Mouse (Mus musculus): ENCODE data around the gene Znfx1. TPM values are rescaled to one million over a fixed set of nuclear protein-coding genes. Genes with fewer than 3 reads are reported as not detected.

The Znfx1 gene
- polyA plus RNA-seq, 1 experiment from 2014 or later = 4.3 TPM

DNA sequence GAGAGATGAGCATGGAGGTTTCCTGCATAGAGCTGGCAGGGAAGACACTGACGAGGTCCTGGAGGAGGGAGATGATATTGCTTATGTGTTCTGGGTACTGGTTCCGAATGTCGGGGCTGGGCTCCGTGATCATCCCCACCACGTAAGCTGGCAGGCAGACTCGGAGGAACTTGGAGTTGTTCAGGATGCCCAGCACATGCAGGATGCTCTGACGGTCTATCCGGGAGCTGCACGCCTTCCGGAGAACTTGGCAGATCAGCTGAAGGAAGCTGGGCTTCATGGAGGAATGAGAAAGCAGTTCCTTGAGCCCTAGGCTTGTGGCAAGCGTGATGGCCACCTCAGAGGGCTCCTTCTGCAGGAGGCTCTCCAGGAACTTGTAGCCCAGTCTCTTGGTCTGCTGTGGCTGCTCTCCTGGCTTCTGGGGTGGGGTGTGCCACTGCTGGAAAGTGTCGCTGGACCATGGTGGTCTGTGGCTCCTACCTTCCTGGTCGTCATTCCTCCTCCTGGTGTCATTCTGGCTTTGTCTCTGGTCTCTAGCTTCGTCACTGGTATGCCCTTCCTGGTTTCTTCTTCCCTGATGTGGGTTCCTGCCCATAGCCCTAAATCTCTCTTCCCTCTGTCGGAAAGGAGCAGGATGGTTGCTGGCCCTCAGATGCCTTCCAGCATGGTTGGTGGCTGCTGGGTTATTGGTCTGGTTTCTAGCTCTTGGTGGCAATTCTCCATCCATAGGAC is 6.4 kb downstream of the Znfx1 start:
- no peak overlapping the region for H3K4me3 ChIP-seq (ENCODE audit: low read depth, low read length)
- H3K27me3 ChIP-seq (ENCODE audit: control insufficient read depth, insufficient read depth, low read length) = no peaks in the 10 kb centered on the region
- no peak overlapping the region for H3K4me2 ChIP-seq (replicated peaks; ENCODE audit: low read depth)
- H3K27ac ChIP-seq (replicated peaks) = no peak overlapping the region
- DNase-seq (ENCODE audit: low spot score) (no peak), ATAC-seq (ENCODE audit: low FRiP score, low TSS enrichment) (no peak)
- peaks cover 23% of the 10 kb centered on the region for H3K36me3 ChIP-seq (ENCODE audit: control insufficient read depth, insufficient read depth, low read length)
- TF ChIP-seq EP300 (optimal IDR thresholded peaks at IDR 0.05) = no peak
- TF ChIP-seq CTCF (IDR thresholded peaks at IDR 0.05; ENCODE audit: low read depth) = no peak
- 95% methylated on average over 15 of the region's 15 CpGs for WGBS
- H3K9me3 ChIP-seq (ENCODE audit: control insufficient read depth, low read length) = no peaks in the 10 kb centered on the region
- H3K4me1 ChIP-seq (replicated peaks; ENCODE audit: control insufficient read depth, insufficient read depth) = 0 out of 2 replicates have a peak, but pooled peaks cover 2% of the 10 kb centered on the region
- no peak overlapping the region for H3K9ac ChIP-seq (ENCODE audit: low read length)

DNA sequence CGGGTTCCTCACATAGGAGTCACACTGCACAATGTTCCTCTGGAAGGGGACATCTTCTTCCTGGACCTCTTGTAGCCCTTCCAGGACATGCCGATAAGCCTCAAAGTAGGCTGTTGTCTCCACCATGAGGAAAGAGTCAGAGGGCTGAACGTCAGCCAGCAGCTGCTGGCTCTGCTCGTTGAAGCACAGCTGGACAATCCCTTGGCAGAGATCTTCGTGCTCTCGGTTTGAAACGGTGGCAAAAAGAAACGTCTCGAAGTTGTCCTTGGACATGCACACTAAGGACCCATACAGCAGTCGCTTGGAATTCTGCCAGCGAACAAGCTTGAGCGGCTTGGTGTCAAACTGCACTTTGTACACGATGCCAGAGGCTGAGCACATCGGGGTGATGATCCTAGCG is 7.4 kb downstream of the Znfx1 start:
- TF ChIP-seq EP300 (optimal IDR thresholded peaks at IDR 0.05) (no peak), CTCF (IDR thresholded peaks at IDR 0.05; ENCODE audit: low read depth) (no peak)
- Histone ChIP-seq H3K9ac (ENCODE audit: low read length) (no peak overlapping the region), H3K9me3 (ENCODE audit: control insufficient read depth, low read length) (no peaks in the 10 kb centered on the region), H3K4me3 (ENCODE audit: low read depth, low read length) (no peak overlapping the region), H3K27me3 (ENCODE audit: control insufficient read depth, insufficient read depth, low read length) (no peaks in the 10 kb centered on the region), H3K36me3 (ENCODE audit: control insufficient read depth, insufficient read depth, low read length) (peaks cover 23% of the 10 kb centered on the region), H3K4me1 (replicated peaks; ENCODE audit: control insufficient read depth, insufficient read depth) (no peaks in the 10 kb centered on the region), H3K27ac (replicated peaks) (no peak overlapping the region; the same call in 1 of the 2 replicates), H3K4me2 (replicated peaks; ENCODE audit: low read depth) (no peak overlapping the region)
- WGBS = 69% methylated on average over 15 of the region's 15 CpGs
- ATAC-seq (ENCODE audit: low FRiP score, low TSS enrichment) (no peak), DNase-seq (ENCODE audit: low spot score) (no peak)

- H3K36me3 ChIP-seq (ENCODE audit: control insufficient read depth, insufficient read depth, low read length) = peaks cover 23% of the 10 kb centered on the region
- H3K9me3 ChIP-seq (ENCODE audit: control insufficient read depth, low read length) = no peaks in the 10 kb centered on the region
- 50% methylated on average over 9 of the region's 9 CpGs for WGBS
- DNase-seq (ENCODE audit: low spot score) = no peak
- no peak overlapping the region for H3K9ac ChIP-seq (ENCODE audit: low read length)
- TF ChIP-seq CTCF (IDR thresholded peaks at IDR 0.05; ENCODE audit: low read depth) = no peak
- TF ChIP-seq EP300 (optimal IDR thresholded peaks at IDR 0.05) = no peak
- H3K4me3 ChIP-seq (ENCODE audit: low read depth, low read length) = no peak overlapping the region
- no peaks in the 10 kb centered on the region for H3K4me1 ChIP-seq (replicated peaks; ENCODE audit: control insufficient read depth, insufficient read depth)
- no peak for ATAC-seq (ENCODE audit: low FRiP score, low TSS enrichment)
- H3K27me3 ChIP-seq (ENCODE audit: control insufficient read depth, insufficient read depth, low read length) = no peaks in the 10 kb centered on the region
- H3K4me2 ChIP-seq (replicated peaks; ENCODE audit: low read depth) = no peak overlapping the region
- H3K27ac ChIP-seq (replicated peaks) = no peak overlapping the region; the same call in 1 of the 2 replicates
Measured at GRCm38 (mm10) chr2:167053127-167053844, 9.5 kb downstream of the Znfx1 start.

DNA sequence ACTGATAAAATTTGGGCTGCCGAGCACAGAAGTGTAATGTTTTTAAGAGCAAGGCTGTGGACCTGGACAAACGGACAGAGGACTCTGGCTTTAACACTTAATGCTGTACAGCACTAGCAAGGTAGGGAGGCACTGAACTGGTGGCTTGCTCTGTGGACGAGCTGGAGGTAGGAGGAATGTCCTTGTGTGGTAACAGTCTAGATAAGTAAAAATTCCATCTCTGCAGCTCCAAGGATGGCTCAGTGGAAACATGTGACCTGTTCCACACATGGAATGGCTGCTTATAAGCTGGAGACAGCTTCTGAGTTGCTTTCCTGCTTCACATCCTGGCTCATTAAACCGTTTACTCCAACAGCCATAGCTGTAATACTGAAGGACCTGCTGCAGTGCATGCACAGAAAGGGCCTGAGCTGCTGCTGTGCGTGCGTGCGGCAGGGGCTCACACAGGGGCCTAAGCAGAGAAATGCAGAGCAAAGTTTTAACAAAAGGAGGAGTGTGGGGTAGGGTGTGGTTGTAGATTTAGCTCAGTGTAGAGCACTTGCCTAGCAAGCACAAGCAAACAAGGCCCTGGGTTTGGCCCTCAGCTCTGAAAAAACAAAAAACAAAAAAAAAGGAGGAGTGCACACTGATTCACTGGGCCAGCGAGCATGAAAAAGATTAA is 14.0 kb downstream of the Znfx1 start:
- no peaks in the 10 kb centered on the region for H3K9me3 ChIP-seq (ENCODE audit: control insufficient read depth, low read length)
- no peaks in the 10 kb centered on the region for H3K27me3 ChIP-seq (ENCODE audit: control insufficient read depth, insufficient read depth, low read length)
- no peak for ATAC-seq (ENCODE audit: low FRiP score, low TSS enrichment)
- H3K4me1 ChIP-seq (replicated peaks; ENCODE audit: control insufficient read depth, insufficient read depth) = no peaks in the 10 kb centered on the region
- DNase-seq (ENCODE audit: low spot score) = no peak
- H3K27ac ChIP-seq (replicated peaks) = peak overlapping the region; percentile 25; the same call in 1 of the 2 replicates
- 0 out of 2 replicates have a peak overlapping the region, but pooled peaks have one; percentile 4 for H3K9ac ChIP-seq (ENCODE audit: low read length)
- peaks cover 17% of the 10 kb centered on the region for H3K36me3 ChIP-seq (ENCODE audit: control insufficient read depth, insufficient read depth, low read length)
- H3K4me2 ChIP-seq (replicated peaks; ENCODE audit: low read depth) = no peak overlapping the region
- WGBS = 56% methylated on average over 8 of the region's 8 CpGs
- H3K4me3 ChIP-seq (ENCODE audit: low read depth, low read length) = no peak overlapping the region
- no peak for TF ChIP-seq CTCF (IDR thresholded peaks at IDR 0.05; ENCODE audit: low read depth)
- no peak for TF ChIP-seq EP300 (optimal IDR thresholded peaks at IDR 0.05)

DNA sequence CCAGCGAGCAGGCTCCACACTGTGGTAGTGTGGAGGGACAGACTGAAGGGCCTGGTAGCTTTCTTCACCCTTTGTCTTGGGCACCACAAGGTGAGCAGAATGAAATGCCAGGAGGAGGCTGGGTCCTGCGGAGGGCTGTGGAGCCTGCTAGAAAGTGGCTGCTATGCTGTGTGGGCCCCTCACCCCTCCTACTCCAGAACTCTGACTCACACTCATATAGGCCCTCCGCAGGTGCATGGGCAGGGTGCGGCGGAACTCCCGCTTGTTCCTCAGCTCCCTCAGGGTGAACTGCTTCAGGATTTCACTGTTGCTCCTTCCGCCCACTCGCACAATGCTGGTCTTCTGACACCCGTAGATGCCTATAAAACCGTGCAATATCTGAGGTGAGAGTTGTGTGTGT is 14.6 kb downstream of the Znfx1 start:
- peak; percentile 76; the same call in 1 of the 2 replicates for ATAC-seq (ENCODE audit: low FRiP score, low TSS enrichment)

More for the DNA sequence above, 14.6 kb downstream of the Znfx1 start:
- H3K4me3 ChIP-seq (ENCODE audit: low read depth, low read length) = no peak overlapping the region
- no peaks in the 10 kb centered on the region for H3K27me3 ChIP-seq (ENCODE audit: control insufficient read depth, insufficient read depth, low read length)
- no peaks in the 10 kb centered on the region for H3K4me1 ChIP-seq (replicated peaks; ENCODE audit: control insufficient read depth, insufficient read depth)
- H3K9ac ChIP-seq (ENCODE audit: low read length) = no peak overlapping the region
- no peak overlapping the region for H3K4me2 ChIP-seq (replicated peaks; ENCODE audit: low read depth)
- peaks cover 18% of the 10 kb centered on the region for H3K36me3 ChIP-seq (ENCODE audit: control insufficient read depth, insufficient read depth, low read length)
- H3K27ac ChIP-seq (replicated peaks) = no peak overlapping the region; the same call in 1 of the 2 replicates
- no peak for TF ChIP-seq CTCF (IDR thresholded peaks at IDR 0.05; ENCODE audit: low read depth)
- 75% methylated on average over 10 of the region's 10 CpGs for WGBS
- peak; percentile 52 for DNase-seq (ENCODE audit: low spot score)
- H3K9me3 ChIP-seq (ENCODE audit: control insufficient read depth, low read length) = no peaks in the 10 kb centered on the region

All from stomach, postnatal 0 days (tissue).